Mouse (Mus musculus): ENCODE measurements at regions not wholly inside any gene's neighbourhood (a gene's known extent, or its start where the extent isn't known, plus 50 kb on each side); places are given as distances from the start of the nearest gene placed in this dataset.

GRCm38 (mm10) chr6:82847598-82847997 lies 73.3 kb upstream of the Hk2 start:
- TF ChIP-seq CTCF (IDR thresholded peaks at IDR 0.05; ENCODE audit: low read depth), result no peak
- TF ChIP-seq EP300 (IDR thresholded peaks at IDR 0.05; ENCODE audit: low read depth), result no peak
